Mouse (Mus musculus) heart, adult 2 months (tissue): Measurements from ENCODE around the gene Wdr91. TPM values are rescaled to one million over a fixed set of nuclear protein-coding genes. Genes with fewer than 3 reads are reported as not detected.

Experiments used
- DNase-seq, 2 experiments: peaks; one replicate each; pipeline ENCODE4 v3.0.0; 2021
- H3K27ac ChIP-seq: fragments of 200-600 bp; 2 replicates; pipeline ENCODE4 v1.8.1; 2022
- H3K27me3 ChIP-seq: fragments of 200-500 bp; 2 replicates; pipeline ENCODE4 v1.6.1; 2012; ENCODE audit warnings: mild to moderate bottlenecking, low read length, inconsistent platforms, mixed read lengths; ENCODE audit not compliant: control insufficient read depth, insufficient read depth
- H3K36me3 ChIP-seq: fragments of 200-500 bp; 2 replicates; pipeline ENCODE4 v1.6.1; 2012; ENCODE audit warnings: low read length, inconsistent platforms; ENCODE audit not compliant: control insufficient read depth, insufficient read depth
- H3K4me1 ChIP-seq: fragments of 200-500 bp; 2 replicates; pipeline ENCODE4 v1.6.1; 2011; ENCODE audit warnings: low read length; ENCODE audit not compliant: control insufficient read depth, insufficient read depth
- H3K4me3 ChIP-seq: fragments of 200-600 bp; 2 replicates; pipeline ENCODE4 v1.8.1; 2022
- H3K79me2 ChIP-seq: fragments of 200-500 bp; replicated peaks from 2 replicates; pipeline ENCODE4 v1.6.1; 2012; ENCODE audit warnings: mild to moderate bottlenecking, inconsistent platforms, low read length, moderate library complexity, mixed read lengths; ENCODE audit not compliant: control insufficient read depth, insufficient read depth
- H3K9ac ChIP-seq: fragments of 200-500 bp; 2 replicates; pipeline ENCODE4 v1.6.1; 2012; ENCODE audit warnings: low read depth, mild to moderate bottlenecking, control low read depth, inconsistent platforms, low read length, mixed read lengths
- CTCF ChIP-seq: fragments of 200-600 bp; IDR thresholded peaks from 2 replicates; pipeline ENCODE4 v1.8.1; 2022; ENCODE audit warnings: antibody characterized with exemption, mild to moderate bottlenecking, moderate library complexity
- EP300 ChIP-seq: fragments of 200-500 bp; IDR thresholded peaks from 2 replicates; pipeline ENCODE4 v1.6.1; 2011; ENCODE audit warnings: low read depth, low read length, control low read depth; ENCODE audit not compliant: insufficient read depth
- POLR2A ChIP-seq: fragments of 200-500 bp; IDR thresholded peaks from 2 replicates; pipeline ENCODE4 v1.6.1; 2011; ENCODE audit warnings: mild to moderate bottlenecking, low read depth, low read length, control low read depth; ENCODE audit not compliant: insufficient read depth
- WGBS: fragments of 180-500 bp; shearing (Covaris S2); methylation state at CpG from one replicate; pipeline ENCODE4 v1.1.7; 2018; 5-methylcytosine and 5-hydroxymethylcytosine counted together
- intact Hi-C: fragments of 180-260 bp; cut with DNase I; formaldehyde crosslinking; loops from one replicate; pipeline ENCODE4 v1.15.1; 2025
- polyA plus RNA-seq: library from polyadenylated mRNA; depleted of rRNA; stranded (reverse); fragments of >200 nt; gene quantifications from 2 replicates; pipeline ENCODE4 v1.2.3, GENCODE M21; 2012
- total RNA-seq, 2 experiments: library from RNA; stranded (reverse); gene quantifications; 2 replicates each; pipeline ENCODE4 v1.2.3; 2021

The Wdr91 gene
- total and polyA plus RNA-seq, 3 experiments: 8.1 to 13.4 (median 12.7) TPM

DNA sequence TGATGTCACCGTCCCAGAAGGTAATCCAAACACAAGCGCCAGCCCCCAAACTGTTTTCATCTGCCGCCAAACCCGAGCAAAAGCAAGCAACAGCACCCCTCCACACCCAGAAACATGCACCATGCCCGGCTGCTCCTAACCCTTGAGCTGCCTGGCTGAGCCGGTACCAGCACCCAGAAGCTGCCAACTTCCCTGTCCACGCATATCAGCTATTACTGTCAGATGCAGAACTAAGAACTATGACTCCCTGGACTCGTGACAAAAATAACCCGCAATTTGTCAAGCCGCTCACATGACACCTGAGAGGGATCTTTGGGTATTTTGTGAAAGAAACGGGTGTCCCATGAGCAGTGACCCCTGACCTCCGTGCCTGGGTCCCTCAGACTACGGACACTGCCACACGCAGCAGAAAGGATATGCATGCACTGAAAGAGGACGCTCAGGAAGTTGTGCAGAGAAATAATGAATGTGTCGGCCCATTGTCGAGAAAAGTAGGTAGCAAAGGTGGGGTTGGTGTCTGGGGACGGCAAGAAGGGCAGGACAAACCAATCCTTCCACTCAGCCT, 2.9 kb downstream of the Wdr91 start:
- intact Hi-C loops: loop anchor here (2.0 kb wide), 1 partner anchor 29 kb away; the partner anchor contains the start of gene Cyren
- Histone ChIP-seq H3K27ac (peak overlapping the region; percentile 33), H3K4me3 (no peak overlapping the region), H3K36me3 (no peaks in the 10 kb centered on the region; the same call in 1 of the 2 replicates), H3K4me1 (peaks cover 6% of the 10 kb centered on the region), H3K9ac (no peak overlapping the region), H3K79me2 (no peaks in the 10 kb centered on the region), H3K27me3 (no peaks in the 10 kb centered on the region)
- no peak for TF ChIP-seq CTCF
- WGBS: 68% methylated on average over 18 of the region's 18 CpGs
- DNase-seq: peak in 1 of 2 experiments; percentile 25

DNA sequence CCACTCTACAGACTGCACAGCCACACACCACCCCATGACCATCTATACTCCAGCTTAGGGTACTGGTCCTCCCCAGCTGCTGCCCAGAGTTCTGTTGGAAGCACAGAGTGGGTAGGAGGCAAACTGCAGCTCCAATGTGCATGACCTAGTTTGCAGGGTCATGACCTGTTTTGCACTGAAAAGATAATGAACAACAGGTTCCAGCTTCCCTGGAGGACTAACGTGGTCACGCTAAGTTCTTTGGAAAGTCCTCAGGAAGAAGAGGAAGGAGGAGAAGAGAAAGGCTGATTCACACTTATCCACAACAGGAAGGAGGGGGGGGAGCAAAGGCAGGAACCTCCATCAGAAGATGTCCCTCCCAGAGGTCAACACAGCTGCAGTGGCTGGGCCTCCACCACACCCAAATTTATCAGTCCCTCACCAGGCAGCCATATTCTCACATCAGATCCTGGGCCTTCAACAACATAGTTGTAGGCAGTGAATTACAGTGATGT, 3.5 kb downstream of the Wdr91 start:
- Histone ChIP-seq H3K36me3 (no peaks in the 10 kb centered on the region; the same call in 1 of the 2 replicates), H3K4me3 (no peak overlapping the region), H3K9ac (no peak overlapping the region), H3K27me3 (no peaks in the 10 kb centered on the region), H3K27ac (peak overlapping the region; percentile 33), H3K79me2 (no peaks in the 10 kb centered on the region), H3K4me1 (peaks cover 8% of the 10 kb centered on the region)
- DNase-seq: peak in 1 of 2 experiments; percentile 28
- WGBS: 7% methylated on average over 2 of the region's 2 CpGs
- intact Hi-C loops: loop anchor here (2.0 kb wide), 1 partner anchor 28 kb away; the partner anchor contains the start of gene Cyren
- no peak for TF ChIP-seq EP300
- no peak for TF ChIP-seq CTCF
- TF ChIP-seq POLR2A: no peak

DNA sequence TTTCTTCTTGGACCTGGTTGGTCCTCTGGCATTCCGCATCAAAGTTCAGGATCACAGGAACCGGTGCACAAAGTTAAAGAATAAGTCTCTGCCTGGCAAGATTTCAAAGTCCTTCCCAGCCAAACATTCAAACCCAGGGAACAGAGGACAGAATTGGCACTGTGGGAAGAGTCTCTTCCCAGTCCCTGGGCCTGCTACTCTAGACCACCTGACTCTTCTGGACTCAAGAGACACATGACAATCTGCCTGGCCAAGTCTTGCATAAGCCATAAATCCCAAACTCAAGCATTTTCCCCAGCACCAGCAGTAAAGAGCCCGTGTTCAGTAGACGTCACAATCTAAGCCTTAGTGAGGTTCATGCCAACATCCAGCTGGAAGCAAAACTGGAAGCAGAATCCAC, 4.0 kb downstream of the Wdr91 start:
- TF ChIP-seq EP300: no peak
- no peak for TF ChIP-seq CTCF
- no peak for TF ChIP-seq POLR2A
- peak in 1 of 2 experiments; percentile 49 for DNase-seq
- H3K36me3 ChIP-seq: no peaks in the 10 kb centered on the region; the same call in 1 of the 2 replicates
- H3K79me2 ChIP-seq: no peaks in the 10 kb centered on the region
- H3K27me3 ChIP-seq: no peaks in the 10 kb centered on the region
- H3K4me1 ChIP-seq: peaks cover 8% of the 10 kb centered on the region
- H3K9ac ChIP-seq: no peak overlapping the region
- no peak overlapping the region for H3K4me3 ChIP-seq
- H3K27ac ChIP-seq: peak overlapping the region; percentile 33
- WGBS: 54% methylated on average over 4 of the region's 4 CpGs
- intact Hi-C loops: loop anchor here (2.0 kb wide), 1 partner anchor 28 kb away; the partner anchor contains the start of gene Cyren

DNA sequence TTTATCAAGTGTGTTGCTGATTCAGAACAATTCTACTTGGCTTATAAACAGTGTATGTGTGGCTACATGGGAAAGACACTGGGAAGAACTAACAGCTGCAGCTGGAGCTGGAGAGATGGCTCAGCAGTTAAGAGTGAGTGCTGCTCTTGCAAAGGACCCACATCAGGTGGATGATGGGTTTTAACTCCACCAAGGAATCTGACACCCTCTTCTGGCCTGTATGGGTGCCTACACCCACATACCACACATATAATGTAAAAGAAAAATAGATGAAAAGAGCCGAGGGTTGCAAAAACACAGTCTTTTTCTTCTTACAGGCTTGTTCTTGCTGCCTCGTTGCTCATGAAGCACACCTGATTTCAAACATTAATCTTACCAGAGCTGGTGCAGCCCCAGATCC, 4.6 kb downstream of the Wdr91 start:
- H3K4me1 ChIP-seq: peaks cover 8% of the 10 kb centered on the region

DNA sequence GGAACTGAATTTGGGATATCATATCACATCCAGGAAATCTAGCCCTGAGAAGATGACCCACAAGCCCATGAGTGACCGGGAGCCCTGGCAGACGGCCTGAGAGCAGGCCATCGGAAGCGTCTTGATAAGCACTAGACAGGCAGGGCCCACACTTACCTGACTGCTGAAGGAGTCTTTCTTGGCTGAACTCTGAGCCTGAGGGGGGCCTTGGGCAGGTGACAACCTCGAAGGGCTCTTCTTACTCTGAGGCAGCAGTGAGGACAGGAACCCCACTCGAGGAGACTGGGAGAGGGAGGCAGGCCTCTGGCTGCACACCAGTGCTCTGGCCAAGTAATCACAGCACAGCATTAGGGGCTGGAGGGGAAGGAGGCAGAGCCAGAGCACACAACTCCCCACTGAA, 6.3 kb downstream of the Wdr91 start:
- Histone ChIP-seq H3K9ac (no peak overlapping the region), H3K27me3 (no peaks in the 10 kb centered on the region), H3K4me1 (peaks cover 6% of the 10 kb centered on the region), H3K4me3 (no peak overlapping the region), H3K27ac (no peak overlapping the region), H3K79me2 (no peaks in the 10 kb centered on the region), H3K36me3 (no peaks in the 10 kb centered on the region; the same call in 1 of the 2 replicates)
- intact Hi-C loops: no loop called here
- WGBS: 49% methylated on average over 6 of the region's 6 CpGs
- no peak for TF ChIP-seq POLR2A
- TF ChIP-seq EP300: no peak
- no peak for TF ChIP-seq CTCF
- no peak for DNase-seq

More for the DNA sequence above, 4.6 kb downstream of the Wdr91 start:
- intact Hi-C loops: loop anchor here (2.0 kb wide), 1 partner anchor 27 kb away; the partner anchor contains the start of gene Cyren
- no peak for DNase-seq
- Histone ChIP-seq H3K36me3 (no peaks in the 10 kb centered on the region; the same call in 1 of the 2 replicates), H3K27me3 (no peaks in the 10 kb centered on the region), H3K9ac (no peak overlapping the region), H3K4me3 (no peak overlapping the region), H3K27ac (no peak overlapping the region), H3K79me2 (no peaks in the 10 kb centered on the region)
- WGBS: 74% methylated on average over 2 of the region's 2 CpGs
- TF ChIP-seq POLR2A (no peak), CTCF (0 out of 2 replicates have a peak, but pooled peaks have one; percentile 15), EP300 (no peak)

DNA sequence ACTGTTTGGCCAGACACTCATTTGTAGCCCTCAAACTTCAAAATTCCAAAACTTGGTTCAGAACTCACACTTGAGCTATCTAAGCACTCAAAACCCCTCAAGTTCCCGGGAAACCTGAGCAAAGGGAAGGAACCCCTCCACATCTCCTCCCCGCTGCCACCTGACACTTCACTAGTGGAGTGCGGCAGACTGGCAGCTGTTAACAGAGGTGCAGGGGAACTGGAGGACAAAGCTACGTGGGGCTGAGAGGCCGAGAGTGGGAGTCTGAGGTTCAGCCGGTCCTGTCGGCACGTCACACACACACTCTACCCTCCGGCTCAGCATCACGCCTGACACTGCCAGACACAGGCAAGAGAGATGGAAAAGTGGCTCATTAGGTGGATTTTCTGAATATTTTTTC, 6.8 kb downstream of the Wdr91 start:
- Histone ChIP-seq H3K79me2 (no peaks in the 10 kb centered on the region), H3K36me3 (no peaks in the 10 kb centered on the region; the same call in 1 of the 2 replicates), H3K4me1 (peaks cover 6% of the 10 kb centered on the region), H3K27me3 (no peaks in the 10 kb centered on the region), H3K27ac (no peak overlapping the region), H3K4me3 (no peak overlapping the region), H3K9ac (no peak overlapping the region)
- no peak for TF ChIP-seq POLR2A
- no peak for TF ChIP-seq CTCF
- TF ChIP-seq EP300: no peak
- intact Hi-C loops: no loop called here
- DNase-seq: no peak
- 84% methylated on average over 10 of the region's 10 CpGs for WGBS
